Mouse (Mus musculus) cerebellum, adult 2 months (tissue): ENCODE measurements at regions not wholly inside any gene's neighbourhood (a gene's known extent, or its start where the extent isn't known, plus 50 kb on each side); places are given as distances from the start of the nearest gene placed in this dataset.

ENCODE experiments used
- DNase-seq, 2 experiments: peaks; one replicate each; pipeline ENCODE4 v3.0.0; 2021
- H3K27ac ChIP-seq: fragments of 200-500 bp; 2 replicates; pipeline ENCODE4 v1.5.1; 2012; ENCODE audit warnings: low read length, control low read depth, inconsistent platforms; ENCODE audit not compliant: insufficient read depth
- H3K27me3 ChIP-seq: fragments of 200-500 bp; 2 replicates; pipeline ENCODE4 v1.6.1; 2012; ENCODE audit warnings: inconsistent platforms, mild to moderate bottlenecking, low read length, moderate library complexity; ENCODE audit not compliant: control insufficient read depth, insufficient read depth
- H3K4me1 ChIP-seq: fragments of 200-500 bp; 2 replicates; pipeline ENCODE4 v1.6.1; 2011; ENCODE audit warnings: low read length; ENCODE audit not compliant: control insufficient read depth, insufficient read depth
- H3K4me3 ChIP-seq: fragments of 200-500 bp; replicated peaks from 2 replicates; pipeline ENCODE3; 2011; ENCODE audit warnings: mild to moderate bottlenecking, low read depth, low read length, control low read depth; ENCODE audit not compliant: insufficient read depth
- CTCF ChIP-seq: fragments of 200-500 bp; IDR thresholded peaks from 2 replicates; pipeline ENCODE4 v1.5.1; 2011; ENCODE audit warnings: low read depth, mild to moderate bottlenecking, control low read depth, low read length, moderate library complexity, borderline replicate concordance; ENCODE audit not compliant: insufficient read depth
- POLR2A ChIP-seq: fragments of 200-500 bp; IDR thresholded peaks from 2 replicates; pipeline ENCODE4 v1.6.1; 2011; ENCODE audit warnings: low read length, control low read depth, borderline replicate concordance; ENCODE audit not compliant: insufficient read depth
- WGBS: fragments of 180-500 bp; shearing (Covaris S2); methylation state at CpG from one replicate; pipeline ENCODE4 v1.1.7; 2018; 5-methylcytosine and 5-hydroxymethylcytosine counted together

GRCm38 (mm10) chr2:92675247-92675646, 75.7 kb downstream of the Chst1 start:
- Histone ChIP-seq H3K27me3 (no peaks in the 10 kb centered on the region), H3K4me1 (peaks cover 6% of the 10 kb centered on the region), H3K27ac (no peak overlapping the region), H3K4me3 (no peak overlapping the region)
- no peak for DNase-seq
- WGBS = 64% methylated on average over 9 of the region's 9 CpGs
- no peak for TF ChIP-seq POLR2A
- TF ChIP-seq CTCF = no peak

GRCm38 (mm10) chr2:92678276-92678930, 78.9 kb downstream of the Chst1 start:
- Histone ChIP-seq H3K27ac (no peak overlapping the region), H3K4me3 (no peak overlapping the region), H3K4me1 (no peaks in the 10 kb centered on the region), H3K27me3 (no peaks in the 10 kb centered on the region)
- no peak for DNase-seq
- 69% methylated on average over 5 of the region's 5 CpGs for WGBS
- TF ChIP-seq POLR2A (no peak), CTCF (no peak)

- no peak overlapping the region for H3K27ac ChIP-seq
- no peak overlapping the region for H3K4me3 ChIP-seq
- WGBS = 79% methylated on average over 3 of the region's 3 CpGs
- DNase-seq = no peak
- no peaks in the 10 kb centered on the region for H3K27me3 ChIP-seq
- TF ChIP-seq POLR2A = no peak
- no peak for TF ChIP-seq CTCF
- no peaks in the 10 kb centered on the region for H3K4me1 ChIP-seq
Observed at GRCm38 (mm10) chr2:92678999-92679704, 79.6 kb downstream of the Chst1 start.

- TF ChIP-seq CTCF = no peak
- TF ChIP-seq POLR2A = no peak
- 97% methylated on average over 9 of the region's 9 CpGs for WGBS
- H3K27ac ChIP-seq = no peak overlapping the region
Observed at GRCm38 (mm10) chr2:92682256-92682655, 82.7 kb downstream of the Chst1 start.

GRCm38 (mm10) chr2:92687702-92688101, 88.2 kb downstream of the Chst1 start:
- 60% methylated on average over 1 of the region's 1 CpGs for WGBS
- no peak for TF ChIP-seq CTCF
- TF ChIP-seq POLR2A = no peak
- Histone ChIP-seq H3K4me3 (no peak overlapping the region), H3K4me1 (peaks cover 5% of the 10 kb centered on the region), H3K27me3 (no peaks in the 10 kb centered on the region), H3K27ac (no peak overlapping the region)
- no peak for DNase-seq

More at GRCm38 (mm10) chr2:92682256-92682655, 82.7 kb downstream of the Chst1 start:
- Histone ChIP-seq H3K4me3 (no peak overlapping the region), H3K4me1 (no peaks in the 10 kb centered on the region), H3K27me3 (no peaks in the 10 kb centered on the region)
- DNase-seq = no peak

- DNase-seq = no peak
- Histone ChIP-seq H3K4me3 (no peak overlapping the region), H3K27ac (no peak overlapping the region), H3K27me3 (no peaks in the 10 kb centered on the region), H3K4me1 (peaks cover 10% of the 10 kb centered on the region)
- 63% methylated on average over 2 of the region's 2 CpGs for WGBS
- TF ChIP-seq CTCF (no peak), POLR2A (no peak)
Observed at GRCm38 (mm10) chr2:92689203-92689602, 89.7 kb downstream of the Chst1 start.

- Histone ChIP-seq H3K4me1 (peaks cover 10% of the 10 kb centered on the region), H3K4me3 (no peak overlapping the region), H3K27me3 (no peaks in the 10 kb centered on the region), H3K27ac (no peak overlapping the region)
- TF ChIP-seq POLR2A (no peak), CTCF (no peak)
- 59% methylated on average over 2 of the region's 2 CpGs for WGBS
- no peak for DNase-seq
Observed at GRCm38 (mm10) chr2:92690304-92690703, 90.8 kb downstream of the Chst1 start.

- Histone ChIP-seq H3K4me3 (no peak overlapping the region), H3K27ac (no peak overlapping the region), H3K27me3 (no peaks in the 10 kb centered on the region), H3K4me1 (peaks cover 10% of the 10 kb centered on the region)
- no peak for DNase-seq
- no peak for TF ChIP-seq POLR2A
- 97% methylated on average over 2 of the region's 2 CpGs for WGBS
Observed at GRCm38 (mm10) chr2:92691438-92691837, 91.9 kb downstream of the Chst1 start.

GRCm38 (mm10) chr2:92692623-92693022, 93.1 kb downstream of the Chst1 start:
- Histone ChIP-seq H3K27ac (no peak overlapping the region), H3K4me1 (peaks cover 10% of the 10 kb centered on the region), H3K4me3 (no peak overlapping the region), H3K27me3 (no peaks in the 10 kb centered on the region)
- no peak for TF ChIP-seq CTCF
- WGBS = 34% methylated on average over 1 of the region's 1 CpGs
- DNase-seq = peak; percentile 23 to 37
